Comparison of ENCODE assay signal across 21 mouse cellular contexts in genomic region chr15:51594060-51594459, GRCm38 (mm10).
DNase-seq lines count a peak whose midpoint lies in the region; ATAC-seq and TF ChIP-seq lines count a peak whose summit lies in the region.
"Had no signal": no experiment of that assay in that cellular context is flagged by ENCODE, and none has a peak within 500 bp of the region (broad histone marks: within the 10 kb centered on the region; RNA-seq: fewer than 3 reads in every experiment).

No protein-coding gene starts in this region.

- H3K4me3 ChIP-seq in heart, adult 2 months: no peak overlapping the region
- no peak overlapping the region for H3K4me3 ChIP-seq in kidney, embryonic 16.5 days (ENCODE audit: low read length)
- H3K4me3 ChIP-seq in kidney, adult 2 months (ENCODE audit: insufficient read depth, low read depth, low read length): no peak overlapping the region
- H3K4me3 ChIP-seq: embryonic facial prominence, embryonic 15.5 days; erythroblast, embryonic 14.5 days; forebrain, embryonic 10.5 days; forebrain, embryonic 15.5 days; heart, embryonic 12.5 days; hindbrain, embryonic 15.5 days had no signal

- DNase-seq in heart, adult 11 months: peak; percentile 85
- DNase-seq in heart, adult 2 months: no peak
- no peak for DNase-seq in kidney, adult 2 months
- DNase-seq in ES-CJ7 (ENCODE audit: low read depth, low spot score) (peak; percentile 22), liver (no peak)
- DNase-seq in embryo, embryonic 11 days: peak; percentile 8
- DNase-seq: adrenal gland, adult 8-10 months; adrenal gland, postnatal 36 days; cerebellum, adult 8-10 months; cerebellum, postnatal 14 days; gastrocnemius, postnatal 36 days; heart, adult 18-20 months; heart, postnatal 36 days had no signal

- TF ChIP-seq EP300 in heart, adult 2 months (IDR thresholded peaks at IDR 0.05; ENCODE audit: insufficient read depth, low read depth, low read length): no peak

- ATAC-seq in kidney, embryonic 16.5 days (ENCODE audit: low FRiP score, low TSS enrichment): peak; percentile 59; the same call in 1 of the 2 replicates
- ATAC-seq: forebrain, embryonic 15.5 days; Patski had no signal

- TF ChIP-seq CTCF in heart, adult 2 months (IDR thresholded peaks at IDR 0.05): no peak
- TF ChIP-seq CTCF in kidney, adult 2 months (conservative IDR thresholded peaks at IDR 0.05; ENCODE audit: insufficient read depth, insufficient read length, low read depth, low read length): no peak

- no peak overlapping the region for H3K27ac ChIP-seq in heart, adult 2 months
- H3K27ac ChIP-seq in kidney, embryonic 16.5 days (ENCODE audit: low read length): no peak overlapping the region
- no peak overlapping the region for H3K27ac ChIP-seq in kidney, adult 2 months (ENCODE audit: insufficient read depth, low read depth, low read length)
- H3K27ac ChIP-seq: embryonic facial prominence, embryonic 15.5 days; forebrain, embryonic 10.5 days; forebrain, embryonic 15.5 days; hindbrain, embryonic 15.5 days had no signal

- no peaks in the 10 kb centered on the region for H3K27me3 ChIP-seq in heart, adult 2 months (ENCODE audit: control insufficient read depth, insufficient read depth, low read length)
- H3K27me3 ChIP-seq in kidney, embryonic 16.5 days (ENCODE audit: insufficient read depth, low read length): no peaks in the 10 kb centered on the region
- H3K27me3 ChIP-seq in kidney, adult 2 months (replicated peaks; ENCODE audit: control insufficient read depth, insufficient read depth, low read length): no peaks in the 10 kb centered on the region
- H3K27me3 ChIP-seq: embryonic facial prominence, embryonic 15.5 days; forebrain, embryonic 15.5 days; heart, embryonic 12.5 days; hindbrain, embryonic 15.5 days; Patski had no signal

- no peaks in the 10 kb centered on the region for H3K36me3 ChIP-seq in heart, adult 2 months (ENCODE audit: control insufficient read depth, insufficient read depth, low read length)
- H3K36me3 ChIP-seq in kidney, embryonic 16.5 days (ENCODE audit: insufficient read depth, low read length): no peaks in the 10 kb centered on the region
- H3K36me3 ChIP-seq in kidney, adult 2 months (ENCODE audit: control insufficient read depth, insufficient read depth, low read length): no peaks in the 10 kb centered on the region
- H3K36me3 ChIP-seq: embryonic facial prominence, embryonic 15.5 days; forebrain, embryonic 10.5 days; forebrain, embryonic 15.5 days; heart, embryonic 12.5 days; hindbrain, embryonic 15.5 days had no signal

- H3K4me2 ChIP-seq in kidney, embryonic 16.5 days (replicated peaks; ENCODE audit: low read depth, low read length): no peak overlapping the region
- H3K4me2 ChIP-seq: embryonic facial prominence, embryonic 15.5 days; forebrain, embryonic 15.5 days; heart, embryonic 12.5 days; hindbrain, embryonic 15.5 days had no signal

- intact Hi-C loops in heart, adult 2 months (cut with DNase I): loop anchor here (5.0 to 10.0 kb wide), 2 partner anchors 349 to 707 kb away; no protein-coding TSS in a partner anchor

- WGBS in heart, adult 2 months: 64% methylated on average over 5 of the region's 5 CpGs
- 15% methylated on average over 5 of the region's 5 CpGs for WGBS in kidney, embryonic 16.5 days
- WGBS in kidney, adult 2 months: 27% methylated on average over 5 of the region's 5 CpGs

- no peak for TF ChIP-seq POLR2A in heart, adult 2 months (IDR thresholded peaks at IDR 0.05; ENCODE audit: insufficient read depth, low read depth, low read length)
- no peak for TF ChIP-seq POLR2A in kidney, adult 2 months (IDR thresholded peaks at IDR 0.05; ENCODE audit: low read depth, low read length)

- no peak overlapping the region for H3K9ac ChIP-seq in heart, adult 2 months (ENCODE audit: low read depth, low read length)
- no peak overlapping the region for H3K9ac ChIP-seq in kidney, embryonic 16.5 days (replicated peaks; ENCODE audit: low read length)
- H3K9ac ChIP-seq: embryonic facial prominence, embryonic 15.5 days; forebrain, embryonic 15.5 days; heart, embryonic 12.5 days; hindbrain, embryonic 15.5 days had no signal

- H3K79me2 ChIP-seq in heart, adult 2 months (replicated peaks; ENCODE audit: control insufficient read depth, insufficient read depth, low read length): no peaks in the 10 kb centered on the region

- no peaks in the 10 kb centered on the region; the same call in 1 of the 2 replicates for H3K4me1 ChIP-seq in heart, adult 2 months (ENCODE audit: control insufficient read depth, insufficient read depth, low read length)
- no peaks in the 10 kb centered on the region for H3K4me1 ChIP-seq in kidney, embryonic 16.5 days (ENCODE audit: insufficient read depth, low read length)
- H3K4me1 ChIP-seq in kidney, adult 2 months (ENCODE audit: control insufficient read depth, insufficient read depth, low read length): no peaks in the 10 kb centered on the region

- no peaks in the 10 kb centered on the region for H3K9me3 ChIP-seq in kidney, embryonic 16.5 days (ENCODE audit: low read length)
- H3K9me3 ChIP-seq: embryonic facial prominence, embryonic 15.5 days; forebrain, embryonic 10.5 days; forebrain, embryonic 15.5 days; heart, embryonic 12.5 days; hindbrain, embryonic 15.5 days had no signal

Comparison
In these comparisons a context has a peak if more than half of its experiments do, and no peak if none do; other contexts are left out.
1. DNase-seq: peak in heart, adult 11 months (single experiment), ES-CJ7 (single experiment) and embryo, embryonic 11 days (single experiment); none in heart, adult 2 months (0 of 2), kidney, adult 2 months (single experiment) and liver (single experiment).